32 mouse cellular contexts compared by ENCODE assay signal in the genomic region with DNA sequence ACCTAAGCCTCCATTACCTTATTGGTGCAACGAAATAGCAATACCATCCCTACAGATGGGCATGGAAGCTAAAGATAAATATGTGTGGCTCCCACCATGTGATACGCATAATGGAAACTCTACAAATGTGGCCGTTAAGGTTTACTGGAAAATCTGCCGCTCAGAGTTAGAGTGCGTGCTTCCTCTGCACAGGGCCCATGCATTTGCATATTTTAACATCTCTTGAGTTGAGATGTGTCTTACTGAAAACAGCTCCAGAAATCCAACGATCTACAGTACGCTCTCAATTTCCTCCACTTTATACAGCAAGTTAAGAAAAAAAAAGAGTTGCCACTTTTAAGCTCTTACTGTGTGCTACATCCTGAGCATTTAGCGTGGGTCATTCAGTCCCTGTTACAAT.
"Had no signal": no experiment of that assay in that cellular context is flagged by ENCODE, and none has a peak within 500 bp of the region (broad histone marks: within the 10 kb centered on the region; RNA-seq: fewer than 3 reads in every experiment).

No protein-coding gene starts in this region.

- H3K4me1 ChIP-seq: limb, embryonic 12.5 days; limb, embryonic 15.5 days; liver, embryonic 12.5 days; liver, embryonic 13.5 days; liver, embryonic 15.5 days; lung, embryonic 15.5 days; megakaryocyte, embryonic 14.5 days had no signal

- ATAC-seq: liver, embryonic 12.5 days; liver, postnatal 0 days; lung, postnatal 0 days; midbrain, embryonic 13.5 days; midbrain, embryonic 15.5 days; midbrain, embryonic 16.5 days had no signal

- H3K9me3 ChIP-seq: limb, embryonic 10.5 days; limb, embryonic 12.5 days; limb, embryonic 13.5 days; limb, embryonic 15.5 days; liver, embryonic 12.5 days; liver, embryonic 13.5 days; liver, embryonic 15.5 days; lung, embryonic 15.5 days; megakaryocyte, embryonic 14.5 days; midbrain, embryonic 10.5 days; midbrain, embryonic 12.5 days; midbrain, embryonic 13.5 days; midbrain, embryonic 15.5 days; neural tube, embryonic 12.5 days had no signal

- H3K9ac ChIP-seq: limb, embryonic 12.5 days; limb, embryonic 13.5 days; limb, embryonic 15.5 days; liver, embryonic 12.5 days; liver, embryonic 13.5 days; liver, embryonic 14.5 days; liver, embryonic 15.5 days; liver, postnatal 0 days; lung, embryonic 14.5 days; lung, embryonic 15.5 days; midbrain, embryonic 12.5 days; midbrain, embryonic 13.5 days; midbrain, embryonic 15.5 days; neural tube, embryonic 12.5 days had no signal

- H3K4me3 ChIP-seq: limb, embryonic 10.5 days; limb, embryonic 12.5 days; limb, embryonic 13.5 days; limb, embryonic 15.5 days; liver, embryonic 12.5 days; liver, embryonic 13.5 days; liver, embryonic 15.5 days; lung, embryonic 15.5 days; megakaryocyte, embryonic 14.5 days; midbrain, embryonic 10.5 days; midbrain, embryonic 12.5 days; midbrain, embryonic 13.5 days; midbrain, embryonic 15.5 days; myocyte; neural tube, embryonic 12.5 days had no signal

- H3K27ac ChIP-seq: limb, embryonic 10.5 days; limb, embryonic 12.5 days; limb, embryonic 13.5 days; limb, embryonic 15.5 days; liver, embryonic 12.5 days; liver, embryonic 13.5 days; liver, embryonic 14.5 days; liver, embryonic 15.5 days; lung, embryonic 15.5 days; macrophage; midbrain, embryonic 10.5 days; midbrain, embryonic 12.5 days; midbrain, embryonic 13.5 days; midbrain, embryonic 15.5 days; neural tube, embryonic 12.5 days had no signal

- DNase-seq: left cerebral cortex, postnatal 4 days; liver; liver, embryonic 13.5 days; liver, postnatal 0 days; lung, adult 18-20 months; lung, adult 2 months; lung, embryonic 14.5 days; lung, postnatal 10 days; lung, postnatal 14 days; lung, postnatal 36 days; lung, postnatal 4 days; midbrain, embryonic 14.5 days had no signal

- H3K27me3 ChIP-seq: limb, embryonic 12.5 days; limb, embryonic 13.5 days; limb, embryonic 15.5 days; liver, embryonic 12.5 days; liver, embryonic 13.5 days; liver, embryonic 15.5 days; lung, embryonic 15.5 days; megakaryocyte, embryonic 14.5 days; midbrain, embryonic 12.5 days; midbrain, embryonic 13.5 days; midbrain, embryonic 15.5 days; neural tube, embryonic 12.5 days had no signal

- H3K4me2 ChIP-seq: limb, embryonic 12.5 days; limb, embryonic 13.5 days; limb, embryonic 15.5 days; liver, embryonic 11.5 days; liver, embryonic 12.5 days; liver, embryonic 13.5 days; liver, embryonic 15.5 days; lung, embryonic 14.5 days; lung, embryonic 15.5 days; midbrain, embryonic 11.5 days; midbrain, embryonic 12.5 days; midbrain, embryonic 13.5 days; midbrain, embryonic 15.5 days; neural tube, embryonic 12.5 days had no signal

- H3K36me3 ChIP-seq: limb, embryonic 10.5 days; limb, embryonic 12.5 days; limb, embryonic 13.5 days; limb, embryonic 15.5 days; liver, embryonic 12.5 days; liver, embryonic 13.5 days; liver, embryonic 15.5 days; lung, embryonic 15.5 days; midbrain, embryonic 10.5 days; midbrain, embryonic 12.5 days; midbrain, embryonic 13.5 days; midbrain, embryonic 15.5 days; neural tube, embryonic 12.5 days had no signal
